Mouse (Mus musculus): ENCODE data around the gene Wdsub1. TPM values are rescaled to one million over a fixed set of nuclear protein-coding genes. Genes with fewer than 3 reads are reported as not detected.

Wdsub1 gene
- polyA plus RNA-seq, 1 experiment = 15.1 TPM

- TF ChIP-seq CTCF (IDR thresholded peaks at IDR 0.05; ENCODE audit: borderline replicate concordance, insufficient read depth, low read length) = no peak
- TF ChIP-seq POLR2A (IDR thresholded peaks at IDR 0.05; ENCODE audit: low read depth, low read length) = no peak
These were observed 38.5 kb downstream of the Wdsub1 start for GRCm38 (mm10) chr2:59843848-59844247.

GRCm38 (mm10) chr2:59843156-59843555, 39.2 kb downstream of the Wdsub1 start:
- Histone ChIP-seq H3K4me1 (ENCODE audit: control insufficient read depth, insufficient read depth, low read length) (no peaks in the 10 kb centered on the region), H3K4me3 (ENCODE audit: insufficient read depth, low read length) (no peak overlapping the region), H3K27ac (ENCODE audit: insufficient read depth, low read length) (no peak overlapping the region)
- TF ChIP-seq CTCF (IDR thresholded peaks at IDR 0.05; ENCODE audit: borderline replicate concordance, insufficient read depth, low read length) (no peak), POLR2A (IDR thresholded peaks at IDR 0.05; ENCODE audit: low read depth, low read length) (no peak)

More at GRCm38 (mm10) chr2:59843848-59844247, 38.5 kb downstream of the Wdsub1 start:
- Histone ChIP-seq H3K4me1 (ENCODE audit: control insufficient read depth, insufficient read depth, low read length) (no peaks in the 10 kb centered on the region), H3K4me3 (ENCODE audit: insufficient read depth, low read length) (no peak overlapping the region), H3K27ac (ENCODE audit: insufficient read depth, low read length) (no peak overlapping the region)

GRCm38 (mm10) chr2:59842556-59843008, 39.8 kb downstream of the Wdsub1 start:
- H3K4me3 ChIP-seq (ENCODE audit: insufficient read depth, low read length) = no peak overlapping the region
- TF ChIP-seq POLR2A (IDR thresholded peaks at IDR 0.05; ENCODE audit: low read depth, low read length) (no peak), CTCF (IDR thresholded peaks at IDR 0.05; ENCODE audit: borderline replicate concordance, insufficient read depth, low read length) (no peak)
- no peak overlapping the region for H3K27ac ChIP-seq (ENCODE audit: insufficient read depth, low read length)
- no peaks in the 10 kb centered on the region for H3K4me1 ChIP-seq (ENCODE audit: control insufficient read depth, insufficient read depth, low read length)

- Histone ChIP-seq H3K4me3 (ENCODE audit: insufficient read depth, low read length) (no peak overlapping the region), H3K27ac (ENCODE audit: insufficient read depth, low read length) (no peak overlapping the region), H3K4me1 (ENCODE audit: control insufficient read depth, insufficient read depth, low read length) (no peaks in the 10 kb centered on the region)
- TF ChIP-seq CTCF (IDR thresholded peaks at IDR 0.05; ENCODE audit: borderline replicate concordance, insufficient read depth, low read length) (no peak), POLR2A (IDR thresholded peaks at IDR 0.05; ENCODE audit: low read depth, low read length) (no peak)
These were observed 40.4 kb downstream of the Wdsub1 start for GRCm38 (mm10) chr2:59841944-59842343.

GRCm38 (mm10) chr2:59841189-59841939, 41.0 kb downstream of the Wdsub1 start:
- H3K4me3 ChIP-seq (ENCODE audit: insufficient read depth, low read length) = no peak overlapping the region
- no peak for TF ChIP-seq POLR2A (IDR thresholded peaks at IDR 0.05; ENCODE audit: low read depth, low read length)
- no peak for TF ChIP-seq CTCF (IDR thresholded peaks at IDR 0.05; ENCODE audit: borderline replicate concordance, insufficient read depth, low read length)
- H3K27ac ChIP-seq (ENCODE audit: insufficient read depth, low read length) = no peak overlapping the region
- H3K4me1 ChIP-seq (ENCODE audit: control insufficient read depth, insufficient read depth, low read length) = no peaks in the 10 kb centered on the region

- Histone ChIP-seq H3K27ac (ENCODE audit: insufficient read depth, low read length) (no peak overlapping the region), H3K4me1 (ENCODE audit: control insufficient read depth, insufficient read depth, low read length) (no peaks in the 10 kb centered on the region), H3K4me3 (ENCODE audit: insufficient read depth, low read length) (no peak overlapping the region)
- TF ChIP-seq POLR2A (IDR thresholded peaks at IDR 0.05; ENCODE audit: low read depth, low read length) (no peak), CTCF (IDR thresholded peaks at IDR 0.05; ENCODE audit: borderline replicate concordance, insufficient read depth, low read length) (no peak)
These were observed 42.2 kb downstream of the Wdsub1 start for GRCm38 (mm10) chr2:59840191-59840590.

- no peak overlapping the region for H3K27ac ChIP-seq (ENCODE audit: insufficient read depth, low read length)
- no peak overlapping the region for H3K4me3 ChIP-seq (ENCODE audit: insufficient read depth, low read length)
- H3K4me1 ChIP-seq (ENCODE audit: control insufficient read depth, insufficient read depth, low read length) = no peaks in the 10 kb centered on the region
- TF ChIP-seq CTCF (IDR thresholded peaks at IDR 0.05; ENCODE audit: borderline replicate concordance, insufficient read depth, low read length) (no peak), POLR2A (IDR thresholded peaks at IDR 0.05; ENCODE audit: low read depth, low read length) (no peak)
These were observed 42.6 kb downstream of the Wdsub1 start for GRCm38 (mm10) chr2:59839755-59840154.

- Histone ChIP-seq H3K4me1 (ENCODE audit: control insufficient read depth, insufficient read depth, low read length) (no peaks in the 10 kb centered on the region), H3K4me3 (ENCODE audit: insufficient read depth, low read length) (no peak overlapping the region), H3K27ac (ENCODE audit: insufficient read depth, low read length) (no peak overlapping the region)
- no peak for TF ChIP-seq POLR2A (IDR thresholded peaks at IDR 0.05; ENCODE audit: low read depth, low read length)
- no peak for TF ChIP-seq CTCF (IDR thresholded peaks at IDR 0.05; ENCODE audit: borderline replicate concordance, insufficient read depth, low read length)
These were observed 43.6 kb downstream of the Wdsub1 start for GRCm38 (mm10) chr2:59838825-59839224.

- TF ChIP-seq CTCF (IDR thresholded peaks at IDR 0.05; ENCODE audit: borderline replicate concordance, insufficient read depth, low read length) = no peak
- TF ChIP-seq POLR2A (IDR thresholded peaks at IDR 0.05; ENCODE audit: low read depth, low read length) = no peak
- Histone ChIP-seq H3K27ac (ENCODE audit: insufficient read depth, low read length) (no peak overlapping the region), H3K4me1 (ENCODE audit: control insufficient read depth, insufficient read depth, low read length) (peaks cover 18% of the 10 kb centered on the region), H3K4me3 (ENCODE audit: insufficient read depth, low read length) (no peak overlapping the region)
These were observed 50.6 kb downstream of the Wdsub1 start for GRCm38 (mm10) chr2:59831831-59832230.

GRCm38 (mm10) chr2:59830940-59831339, 51.5 kb downstream of the Wdsub1 start:
- Histone ChIP-seq H3K4me3 (ENCODE audit: insufficient read depth, low read length) (no peak overlapping the region), H3K4me1 (ENCODE audit: control insufficient read depth, insufficient read depth, low read length) (peaks cover 18% of the 10 kb centered on the region), H3K27ac (ENCODE audit: insufficient read depth, low read length) (no peak overlapping the region)
- TF ChIP-seq POLR2A (IDR thresholded peaks at IDR 0.05; ENCODE audit: low read depth, low read length) = no peak
- TF ChIP-seq CTCF (IDR thresholded peaks at IDR 0.05; ENCODE audit: borderline replicate concordance, insufficient read depth, low read length) = no peak

Measured in embryonic fibroblast, embryonic 13.5 days (primary cell).